Mouse (Mus musculus) intestine, embryonic 14.5 days (tissue): ENCODE data around the gene Abcc5. TPM values are rescaled to one million over a fixed set of nuclear protein-coding genes. Genes with fewer than 3 reads are reported as not detected.
"Not testable (repeated sequence)": the region's sequence is repeated elsewhere in the genome, so short reads cannot be mapped to it uniquely, and the experiment has no call there.

Experiments
- ATAC-seq: fragments of 200-750 bp; cut with Nextera tagmentation; replicated peaks from 2 replicates; pipeline ENCODE4 v1.8.0; 2017; ENCODE audit warnings: low read depth, moderate number of reproducible peaks, moderate TSS enrichment, moderate library complexity; ENCODE audit not compliant: low FRiP score, low TSS enrichment
- DNase-seq: peaks from one replicate; pipeline ENCODE4 v3.0.0-alpha.2; 2018; ENCODE audit warnings: low spot score
- H3K27ac ChIP-seq: fragments of 300-500 bp; sonication (generic); 2 replicates; pipeline ENCODE4 v1.5.1; 2014; ENCODE audit warnings: low read depth, mild to moderate bottlenecking, control low read depth
- H3K27me3 ChIP-seq: fragments of 300-500 bp; sonication (generic); replicated peaks from 2 replicates; pipeline ENCODE4 v1.6.1; 2014; ENCODE audit warnings: low read length, control low read depth; ENCODE audit not compliant: control insufficient read depth, insufficient read depth
- H3K36me3 ChIP-seq: fragments of 300-500 bp; sonication (generic); 2 replicates; pipeline ENCODE4 v1.6.1; 2014; ENCODE audit warnings: low read length, control low read depth; ENCODE audit not compliant: control insufficient read depth, insufficient read depth
- H3K4me1 ChIP-seq: fragments of 300-500 bp; sonication (generic); replicated peaks from 2 replicates; pipeline ENCODE4 v1.6.1; 2014; ENCODE audit warnings: low read length, control low read depth, mixed read lengths; ENCODE audit not compliant: control insufficient read depth, insufficient read depth
- H3K4me2 ChIP-seq: fragments of 300-500 bp; sonication (generic); 2 replicates; pipeline ENCODE4 v1.6.1; 2014; ENCODE audit warnings: low read length
- H3K4me3 ChIP-seq: fragments of 300-500 bp; sonication (generic); 2 replicates; pipeline ENCODE4 v1.5.1; 2014; ENCODE audit warnings: low read depth, low read length, control low read depth, mixed read lengths
- H3K9ac ChIP-seq: fragments of 300-500 bp; sonication (generic); 2 replicates; pipeline ENCODE4 v1.6.1; 2014; ENCODE audit warnings: mild to moderate bottlenecking, low read length
- H3K9me3 ChIP-seq: fragments of 300-500 bp; sonication (generic); 2 replicates; pipeline ENCODE4 v1.6.1; 2016; ENCODE audit warnings: low read length, control low read depth; ENCODE audit not compliant: control insufficient read depth
- WGBS: fragments of 180-500 bp; shearing (Covaris S2); extraction: QIAGEN DNeasy Blood & Tissue Kit; methylation state at CpG from one replicate; pipeline ENCODE4 v1.1.7; 2014; 5-methylcytosine and 5-hydroxymethylcytosine counted together
- polyA plus RNA-seq: library from polyadenylated mRNA; unstranded; fragments of >200 nt; fragmentation: Nextera tagmentation; extraction: Ambion mirVana; gene quantifications from 2 replicates; pipeline ENCODE4 v1.2.1, GENCODE M21; 2014

The Abcc5 gene
- polyA plus RNA-seq, 1 experiment from 2014 or later, result 59.0 TPM

DNA sequence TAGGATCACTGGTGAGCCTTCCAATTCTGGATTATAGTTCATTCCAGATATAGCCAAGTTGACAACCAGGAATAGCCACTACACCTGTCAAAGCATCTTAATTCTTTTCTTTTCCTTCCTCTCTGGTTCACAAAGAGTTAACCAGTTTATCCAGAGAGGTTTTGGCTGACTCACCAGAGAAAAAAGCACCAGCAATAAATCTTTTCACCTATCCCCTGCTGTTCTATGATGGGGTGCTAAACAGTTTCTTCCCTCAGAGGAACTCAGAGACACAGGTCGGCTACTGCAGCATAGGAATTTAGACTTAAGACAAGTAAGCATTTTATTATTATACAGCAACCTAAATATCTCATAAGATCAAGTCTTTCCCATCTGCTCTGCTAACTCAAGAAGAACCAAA, 29.9 kb upstream of the Abcc5 start:
- no peaks in the 10 kb centered on the region for H3K4me1 ChIP-seq
- H3K4me2 ChIP-seq, result no peak overlapping the region
- no peaks in the 10 kb centered on the region for H3K36me3 ChIP-seq
- no peak overlapping the region for H3K9ac ChIP-seq
- H3K27me3 ChIP-seq, result no peaks in the 10 kb centered on the region
- H3K4me3 ChIP-seq, result no peak overlapping the region
- H3K27ac ChIP-seq, result no peak overlapping the region
- 2% methylated on average over 1 of the region's 1 CpGs for WGBS
- ATAC-seq (no peak), DNase-seq (no peak)
- no peaks in the 10 kb centered on the region for H3K9me3 ChIP-seq

DNA sequence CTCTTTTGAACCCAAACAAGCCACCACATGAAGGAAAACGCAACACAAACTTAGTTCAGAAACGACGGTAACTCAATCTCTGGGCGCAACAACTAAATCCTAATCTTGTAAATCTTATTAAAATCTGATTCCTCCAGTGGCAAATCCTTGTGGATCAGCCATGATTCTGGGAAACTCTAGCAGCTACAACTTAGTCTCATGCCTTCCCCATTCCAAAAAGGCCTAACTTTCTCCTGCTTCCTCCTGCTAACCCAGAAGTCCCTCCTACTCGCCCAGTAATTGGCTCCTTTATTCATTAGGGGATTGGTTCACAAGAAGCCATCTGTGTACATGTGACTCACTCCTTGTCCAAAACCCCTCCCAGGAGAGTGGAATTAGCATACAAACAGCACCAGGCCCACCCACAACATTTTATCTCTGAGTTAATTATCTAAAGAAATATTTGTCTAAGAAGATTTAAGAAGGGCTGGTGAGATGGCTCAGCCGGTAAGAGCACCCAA, 28.0 kb upstream of the Abcc5 start:
- WGBS, result 84% methylated on average over 6 of the region's 6 CpGs
- Histone ChIP-seq H3K9ac (no peak overlapping the region), H3K9me3 (no peaks in the 10 kb centered on the region), H3K4me1 (no peaks in the 10 kb centered on the region), H3K36me3 (no peaks in the 10 kb centered on the region), H3K4me3 (no peak overlapping the region), H3K27ac (no peak overlapping the region), H3K4me2 (no peak overlapping the region), H3K27me3 (no peaks in the 10 kb centered on the region)
- ATAC-seq (no peak), DNase-seq (no peak)

DNA sequence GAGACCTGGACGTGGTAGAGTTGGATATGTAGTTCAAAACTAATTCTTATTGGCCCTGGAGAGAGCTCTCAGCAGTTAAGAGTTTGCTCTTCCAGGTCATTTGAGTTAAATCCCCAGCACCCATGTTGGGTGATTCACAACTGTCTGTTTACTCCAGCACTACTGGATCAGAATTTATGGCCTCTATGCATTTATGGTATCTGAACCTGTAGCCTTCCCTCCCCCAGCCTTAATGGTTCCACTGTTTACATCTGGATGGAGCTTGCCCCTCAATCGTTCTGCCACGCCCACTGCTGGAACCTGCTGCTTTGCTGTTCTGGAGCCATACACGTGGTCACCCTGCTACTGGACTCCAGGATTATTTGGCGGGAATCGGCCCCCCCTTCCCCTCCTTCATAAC, 25.6 kb upstream of the Abcc5 start:
- no peak overlapping the region for H3K4me3 ChIP-seq
- H3K27me3 ChIP-seq, result no peaks in the 10 kb centered on the region
- H3K4me2 ChIP-seq, result no peak overlapping the region
- no peaks in the 10 kb centered on the region for H3K4me1 ChIP-seq
- DNase-seq, result no peak
- no peaks in the 10 kb centered on the region for H3K9me3 ChIP-seq
- 39% methylated on average over 6 of the region's 6 CpGs for WGBS
- H3K36me3 ChIP-seq, result no peaks in the 10 kb centered on the region
- ATAC-seq, result no peak
- no peak overlapping the region for H3K27ac ChIP-seq
- H3K9ac ChIP-seq, result no peak overlapping the region

DNA sequence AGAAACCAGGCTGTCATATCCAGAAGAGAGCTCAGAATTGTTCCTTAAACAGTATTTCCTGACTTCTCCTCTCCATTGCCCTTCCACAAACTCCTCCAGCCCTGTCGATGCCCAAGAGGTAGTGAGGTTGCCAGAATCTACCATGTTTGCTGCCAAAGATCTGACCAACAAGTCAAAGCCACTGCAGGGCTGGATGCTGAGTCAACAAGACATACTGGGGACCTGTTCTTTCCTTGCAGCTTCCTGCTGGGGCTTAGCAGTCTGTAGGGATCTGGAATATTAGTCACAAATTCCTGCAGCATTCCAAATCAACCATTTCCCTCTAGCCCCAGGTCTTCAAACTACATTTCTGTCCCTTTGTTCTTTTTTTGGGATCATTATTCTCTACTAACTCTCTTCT, 19.7 kb upstream of the Abcc5 start:
- H3K4me1 ChIP-seq, result peaks cover 5% of the 10 kb centered on the region; the same call in 1 of the 2 replicates
- no peak overlapping the region for H3K4me2 ChIP-seq
- ATAC-seq (no peak), DNase-seq (no peak)
- H3K4me3 ChIP-seq, result no peak overlapping the region
- no peaks in the 10 kb centered on the region for H3K36me3 ChIP-seq
- no peak overlapping the region for H3K27ac ChIP-seq
- H3K27me3 ChIP-seq, result no peaks in the 10 kb centered on the region
- no peak overlapping the region for H3K9ac ChIP-seq
- WGBS, result 96% methylated on average over 1 of the region's 1 CpGs
- H3K9me3 ChIP-seq, result no peaks in the 10 kb centered on the region

DNA sequence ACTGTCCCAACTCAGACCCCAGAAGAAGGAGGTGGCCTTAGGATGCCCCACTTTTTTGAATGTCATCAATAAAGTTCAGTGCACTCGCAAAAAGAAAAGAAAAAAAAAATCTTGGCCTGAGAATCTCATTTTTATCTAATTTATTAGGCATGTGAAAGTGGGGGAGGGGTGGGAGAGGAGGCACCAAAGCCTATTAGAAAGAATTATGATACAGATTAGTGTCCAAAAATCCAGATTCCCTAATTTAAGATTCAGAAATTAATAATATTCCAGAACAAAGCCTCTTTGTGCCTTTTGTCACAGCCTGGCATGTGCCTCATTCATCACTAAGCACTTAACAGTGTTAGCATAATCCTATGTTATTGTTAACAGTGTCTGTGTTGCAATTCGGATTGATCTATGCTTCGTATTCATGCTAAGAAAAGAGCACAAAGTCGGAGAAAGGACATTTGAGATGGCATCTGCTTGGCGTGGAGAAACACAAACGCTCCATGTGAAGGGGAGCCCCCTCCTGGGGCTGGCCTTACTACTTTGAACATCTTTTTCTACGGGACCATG, 18.7 kb upstream of the Abcc5 start:
- DNase-seq, result no peak
- Histone ChIP-seq H3K27ac (no peak overlapping the region), H3K4me1 (peaks cover 5% of the 10 kb centered on the region; the same call in 1 of the 2 replicates), H3K4me2 (no peak overlapping the region), H3K4me3 (no peak overlapping the region), H3K9ac (no peak overlapping the region), H3K9me3 (no peaks in the 10 kb centered on the region), H3K27me3 (no peaks in the 10 kb centered on the region), H3K36me3 (no peaks in the 10 kb centered on the region)
- 44% methylated on average over 7 of the region's 7 CpGs for WGBS
- no peak for ATAC-seq

DNA sequence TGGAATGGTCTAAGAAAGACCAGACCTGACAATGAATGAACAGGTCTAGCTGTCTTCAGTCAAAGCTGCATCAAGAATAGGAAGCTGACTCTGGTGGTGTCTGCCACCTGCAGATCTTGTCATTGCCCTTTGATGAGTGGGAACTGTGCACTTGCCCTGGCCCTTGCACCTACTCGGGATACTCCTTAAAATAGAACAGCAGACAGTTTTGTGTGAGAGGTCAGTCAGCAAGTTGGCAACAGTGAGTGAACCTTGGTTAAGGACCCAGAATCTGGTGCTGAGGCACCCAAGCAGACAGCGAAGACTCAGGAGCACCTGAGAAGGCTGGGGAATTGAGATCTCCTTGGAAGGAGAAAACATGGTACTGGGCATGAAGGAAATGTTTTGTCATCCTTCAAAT, 16.7 kb upstream of the Abcc5 start:
- no peak overlapping the region for H3K4me3 ChIP-seq
- no peak overlapping the region for H3K27ac ChIP-seq
- ATAC-seq (no peak), DNase-seq (no peak)
- no peaks in the 10 kb centered on the region for H3K36me3 ChIP-seq
- H3K27me3 ChIP-seq, result no peaks in the 10 kb centered on the region
- peaks cover 4% of the 10 kb centered on the region; the same call in 1 of the 2 replicates for H3K9me3 ChIP-seq
- no peak overlapping the region for H3K9ac ChIP-seq
- H3K4me1 ChIP-seq, result peaks cover 5% of the 10 kb centered on the region; the same call in 1 of the 2 replicates
- H3K4me2 ChIP-seq, result no peak overlapping the region
- 90% methylated on average over 2 of the region's 2 CpGs for WGBS

DNA sequence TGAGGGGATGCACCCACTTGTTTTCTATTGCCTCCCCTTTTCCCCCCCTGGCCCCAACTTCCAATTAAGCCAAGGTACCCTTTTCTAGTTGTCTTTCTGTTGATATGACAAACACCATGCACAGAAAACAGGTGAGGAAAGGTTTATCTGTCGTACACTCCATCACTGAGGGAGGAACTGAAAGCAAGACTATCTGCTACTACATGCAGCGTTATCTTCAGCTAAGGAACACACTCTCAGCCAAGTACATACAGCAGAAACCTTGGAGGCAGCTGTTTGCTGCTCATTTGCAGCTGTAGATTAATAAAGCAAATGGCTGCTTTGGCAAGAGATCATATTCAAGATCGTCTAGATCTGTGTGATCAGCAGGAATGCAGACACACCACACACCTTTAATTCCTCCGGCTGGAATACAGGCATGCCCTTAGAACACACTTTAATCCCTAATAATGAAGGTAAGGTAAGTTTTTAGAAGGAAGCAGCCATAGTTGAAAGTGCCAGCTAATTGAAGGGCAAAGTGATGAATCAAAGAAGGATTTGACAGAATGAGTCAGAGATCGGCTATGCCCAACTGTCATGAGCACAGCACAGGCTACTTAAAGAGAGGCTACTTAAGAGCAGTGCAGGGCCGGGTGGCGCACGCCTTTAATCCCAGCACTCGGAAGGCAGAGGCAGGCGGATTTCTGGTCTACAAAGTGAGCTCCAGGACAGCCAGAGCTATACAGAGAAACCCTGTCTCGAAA, 12.7 kb upstream of the Abcc5 start:
- Histone ChIP-seq H3K4me1 (no peaks in the 10 kb centered on the region), H3K36me3 (no peaks in the 10 kb centered on the region), H3K27ac (no peak overlapping the region), H3K9me3 (peaks cover 4% of the 10 kb centered on the region; the same call in 1 of the 2 replicates), H3K4me3 (no peak overlapping the region), H3K4me2 (no peak overlapping the region), H3K27me3 (no peaks in the 10 kb centered on the region), H3K9ac (no peak overlapping the region)
- no peak for DNase-seq
- 90% methylated on average over 11 of the region's 11 CpGs for WGBS
- ATAC-seq, result no peak

DNA sequence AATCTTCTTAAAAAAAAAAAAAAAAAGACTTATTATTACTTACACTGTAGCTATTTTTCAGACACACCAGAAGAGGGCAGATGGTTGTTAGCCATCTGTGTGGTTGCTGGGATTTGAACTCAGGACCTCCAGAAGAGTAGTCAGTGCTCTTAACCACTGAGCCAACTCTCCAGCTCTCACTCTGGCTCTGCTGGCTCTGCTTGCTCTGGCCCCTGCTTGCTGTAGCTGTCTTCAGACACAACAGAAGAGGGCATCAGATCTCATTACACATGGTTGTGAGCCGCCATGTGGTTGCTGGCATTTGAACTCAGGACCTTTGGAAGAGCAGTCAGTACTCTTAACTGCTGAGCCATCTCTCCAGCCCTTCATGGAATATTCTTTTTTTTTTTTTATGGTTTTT, 11.9 kb upstream of the Abcc5 start:
- H3K9ac ChIP-seq, H3K4me2 ChIP-seq, H3K36me3 ChIP-seq, H3K27ac ChIP-seq, H3K27me3 ChIP-seq, H3K4me1 ChIP-seq, ATAC-seq, H3K4me3 ChIP-seq, DNase-seq, H3K9me3 ChIP-seq: not testable (repeated sequence)
- 100% methylated on average over 1 of the region's 1 CpGs for WGBS

DNA sequence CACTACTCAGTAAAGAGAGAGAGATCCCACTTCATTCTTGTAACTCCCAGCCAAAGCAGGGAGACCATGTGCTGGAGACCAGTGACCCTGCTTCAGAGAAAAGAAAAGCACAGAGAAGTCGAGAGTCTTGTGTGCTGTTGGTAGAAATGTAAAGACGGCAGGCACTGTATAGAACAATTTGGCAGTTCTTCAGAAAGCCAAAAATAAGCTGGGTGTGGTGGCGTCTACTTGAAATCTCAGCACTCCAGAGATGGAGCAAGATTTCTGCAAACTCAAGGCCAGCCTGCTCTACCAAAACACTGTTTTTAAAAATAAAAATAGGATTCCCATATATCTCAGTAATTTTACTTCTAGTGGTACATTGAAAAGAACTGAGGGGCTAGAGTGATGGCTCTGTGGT, 10.1 kb upstream of the Abcc5 start:
- H3K4me2 ChIP-seq, result no peak overlapping the region
- no peak overlapping the region for H3K4me3 ChIP-seq
- no peaks in the 10 kb centered on the region for H3K36me3 ChIP-seq
- no peak overlapping the region for H3K9ac ChIP-seq
- peaks cover 4% of the 10 kb centered on the region; the same call in 1 of the 2 replicates for H3K9me3 ChIP-seq
- ATAC-seq (no peak), DNase-seq (no peak)
- H3K27ac ChIP-seq, result no peak overlapping the region
- no peaks in the 10 kb centered on the region for H3K4me1 ChIP-seq
- no peaks in the 10 kb centered on the region for H3K27me3 ChIP-seq
- WGBS, result 81% methylated on average over 3 of the region's 3 CpGs
